Mouse (Mus musculus) kidney, embryonic 16.5 days (tissue): ENCODE measurements around the gene C8g. TPM values are rescaled to one million over a fixed set of nuclear protein-coding genes. Genes with fewer than 3 reads are reported as not detected.

Experiments
- ATAC-seq: fragments of 200-750 bp; cut with Nextera tagmentation; 2 replicates; pipeline ENCODE4 v1.8.0; 2017; ENCODE audit warnings: moderate TSS enrichment; ENCODE audit not compliant: low FRiP score, low TSS enrichment
- H3K27ac ChIP-seq: fragments of 300-500 bp; sonication (generic); 2 replicates; pipeline ENCODE4 v1.5.1; 2014; ENCODE audit warnings: low read length
- H3K27me3 ChIP-seq: fragments of 300-500 bp; sonication (generic); 2 replicates; pipeline ENCODE4 v1.6.1; 2014; ENCODE audit warnings: low read length, control low read depth, mixed read lengths; ENCODE audit not compliant: insufficient read depth
- H3K36me3 ChIP-seq: fragments of 300-500 bp; sonication (generic); 2 replicates; pipeline ENCODE4 v1.6.1; 2014; ENCODE audit warnings: low read length, control low read depth, mixed read lengths; ENCODE audit not compliant: insufficient read depth
- H3K4me1 ChIP-seq: fragments of 300-500 bp; sonication (generic); 2 replicates; pipeline ENCODE4 v1.6.1; 2014; ENCODE audit warnings: low read length, control low read depth, mixed read lengths; ENCODE audit not compliant: insufficient read depth
- H3K4me2 ChIP-seq: fragments of 300-500 bp; sonication (generic); replicated peaks from 2 replicates; pipeline ENCODE4 v1.6.1; 2014; ENCODE audit warnings: low read depth, low read length
- H3K4me3 ChIP-seq: fragments of 300-500 bp; sonication (generic); 2 replicates; pipeline ENCODE4 v1.5.1; 2014; ENCODE audit warnings: mild to moderate bottlenecking, low read length
- H3K9ac ChIP-seq: fragments of 300-500 bp; sonication (generic); replicated peaks from 2 replicates; pipeline ENCODE4 v1.6.1; 2014; ENCODE audit warnings: low read length
- H3K9me3 ChIP-seq: fragments of 300-500 bp; sonication (generic); 2 replicates; pipeline ENCODE4 v1.6.1; 2016; ENCODE audit warnings: low read length, control low read depth
- WGBS: fragments of 180-500 bp; shearing (Covaris S2); extraction: QIAGEN DNeasy Blood & Tissue Kit; methylation state at CpG from one replicate; pipeline ENCODE4 v1.1.7; 2014; 5-methylcytosine and 5-hydroxymethylcytosine counted together
- polyA plus RNA-seq: library from polyadenylated mRNA; unstranded; fragments of >200 nt; fragmentation: Nextera tagmentation; extraction: Ambion mirVana; gene quantifications from 2 replicates; pipeline ENCODE4 v1.2.1, GENCODE M21; 2015

The C8g gene
- polyA plus RNA-seq, 1 experiment from 2014 or later, result 9.5 TPM

DNA sequence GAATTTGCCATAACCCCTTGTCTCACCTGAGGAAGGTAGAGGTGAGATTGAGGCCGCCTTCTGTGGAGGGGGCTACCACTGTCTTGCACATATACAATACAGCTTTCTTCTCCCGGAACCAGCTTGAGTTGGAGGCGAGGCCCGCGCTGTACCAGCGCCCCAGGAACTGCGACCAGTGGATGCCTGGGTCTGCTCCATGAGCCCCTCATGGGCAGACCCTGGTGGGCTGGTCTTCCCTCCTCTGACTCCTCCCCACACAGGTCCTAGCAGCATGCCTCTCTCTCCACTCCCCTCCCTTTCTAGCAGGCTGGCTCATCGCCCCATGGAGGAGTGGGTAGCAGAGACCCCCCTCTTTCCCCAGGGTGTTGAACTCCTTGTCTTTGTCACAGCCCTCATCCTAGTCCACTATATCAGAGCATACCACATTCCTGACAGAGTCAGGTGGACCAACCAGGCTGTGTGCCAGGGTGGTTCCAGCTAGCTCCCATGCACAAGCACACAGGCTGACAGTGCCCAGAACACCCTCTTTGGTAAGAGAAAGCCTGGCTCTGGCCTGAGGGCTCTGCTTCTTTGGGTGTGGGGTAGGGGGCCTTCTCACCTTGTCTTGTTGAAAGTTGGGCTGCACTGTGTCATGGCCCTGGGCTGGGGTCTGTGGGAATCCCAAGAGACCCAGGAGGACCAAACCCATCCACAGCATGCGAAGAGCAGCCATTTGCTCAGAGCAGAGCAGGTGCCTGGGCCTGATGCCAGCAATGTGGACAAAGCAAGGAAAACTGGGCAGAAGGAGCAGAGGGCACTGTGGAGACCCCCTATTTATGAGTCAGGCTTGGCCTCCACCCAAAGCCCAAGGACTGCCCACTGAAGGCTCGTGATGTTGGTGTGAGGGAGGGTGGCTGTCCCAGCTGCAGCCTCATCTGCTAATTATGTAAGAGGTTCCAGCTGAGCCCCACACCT lies 32.3 kb downstream of the C8g start:
- ATAC-seq, result 0 out of 2 replicates have a peak, but pooled peaks have one; percentile 12

GRCm38 (mm10) chr2:25467606-25468303 lies 33.8 kb downstream of the C8g start:
- H3K27ac ChIP-seq, result no peak overlapping the region
- whole genome bisulfite sequencing, result 78% methylated on average over 14 of the region's 14 CpGs
- H3K9ac ChIP-seq, result no peak overlapping the region
- H3K9me3 ChIP-seq, result no peaks in the 10 kb centered on the region
- no peak overlapping the region for H3K4me3 ChIP-seq
- H3K36me3 ChIP-seq, result no peaks in the 10 kb centered on the region
- no peak for ATAC-seq
- no peaks in the 10 kb centered on the region for H3K27me3 ChIP-seq
- no peak overlapping the region for H3K4me2 ChIP-seq
- H3K4me1 ChIP-seq, result peaks cover 10% of the 10 kb centered on the region; the same call in 1 of the 2 replicates

More for the DNA sequence above, 32.3 kb downstream of the C8g start:
- no peaks in the 10 kb centered on the region for H3K27me3 ChIP-seq
- peaks cover 10% of the 10 kb centered on the region; the same call in 1 of the 2 replicates for H3K4me1 ChIP-seq
- 80% methylated on average over 10 of the region's 10 CpGs for WGBS
- H3K9ac ChIP-seq, result no peak overlapping the region
- H3K27ac ChIP-seq, result no peak overlapping the region
- no peak overlapping the region for H3K4me2 ChIP-seq
- no peaks in the 10 kb centered on the region for H3K36me3 ChIP-seq
- H3K4me3 ChIP-seq, result no peak overlapping the region
- no peaks in the 10 kb centered on the region for H3K9me3 ChIP-seq

DNA sequence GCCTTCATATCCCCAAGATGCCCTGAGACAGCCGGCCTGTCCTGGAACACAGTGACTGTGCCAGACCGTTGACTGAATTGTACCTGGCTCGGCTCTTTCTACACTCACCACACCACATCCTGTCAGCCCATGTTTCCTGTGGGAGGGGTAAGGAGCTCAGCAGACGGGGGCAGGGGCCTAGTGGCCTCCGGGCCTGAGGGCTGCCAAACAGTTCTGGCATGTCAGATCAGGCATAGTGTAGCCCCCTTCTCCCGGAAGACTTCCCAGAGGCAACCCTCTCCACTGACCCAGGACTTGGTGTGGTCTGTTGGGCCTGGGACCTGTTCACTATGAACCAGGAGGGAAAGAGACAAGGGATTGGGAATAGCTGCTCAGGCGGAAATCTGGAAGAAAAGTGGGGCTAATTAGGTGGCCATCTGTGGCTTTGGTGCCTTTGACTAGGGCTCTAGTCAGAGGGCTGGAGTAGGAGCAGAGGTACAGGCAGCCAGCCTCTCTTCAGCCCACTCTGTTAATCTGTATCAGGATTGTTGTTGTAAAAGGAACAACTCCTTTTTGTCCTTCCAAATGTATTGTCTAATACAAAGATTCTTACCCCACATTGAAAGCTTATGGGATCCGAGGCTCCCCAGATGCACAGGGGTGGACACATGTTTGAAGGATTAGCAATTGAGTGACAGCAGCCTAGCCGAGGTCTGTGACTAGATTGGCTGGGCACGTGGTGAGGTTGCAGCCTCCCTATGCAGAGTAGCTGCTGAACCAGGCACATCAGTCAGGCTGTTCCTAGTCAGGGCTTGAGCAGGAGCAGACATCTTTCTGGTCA lies 35.5 kb downstream of the C8g start:
- Histone ChIP-seq H3K9me3 (no peaks in the 10 kb centered on the region), H3K4me3 (no peak overlapping the region), H3K27me3 (no peaks in the 10 kb centered on the region), H3K9ac (no peak overlapping the region), H3K4me1 (peaks cover 13% of the 10 kb centered on the region), H3K36me3 (no peaks in the 10 kb centered on the region), H3K4me2 (no peak overlapping the region), H3K27ac (no peak overlapping the region)
- WGBS, result 44% methylated on average over 10 of the region's 10 CpGs
- ATAC-seq, result no peak

- Histone ChIP-seq H3K27me3 (no peaks in the 10 kb centered on the region), H3K4me2 (no peak overlapping the region), H3K9me3 (no peaks in the 10 kb centered on the region), H3K4me1 (peaks cover 15% of the 10 kb centered on the region), H3K27ac (no peak overlapping the region), H3K9ac (no peak overlapping the region), H3K36me3 (no peaks in the 10 kb centered on the region), H3K4me3 (no peak overlapping the region)
- 76% methylated on average over 2 of the region's 2 CpGs for WGBS
- ATAC-seq, result no peak
Observed at GRCm38 (mm10) chr2:25465256-25465655, 36.3 kb downstream of the C8g start.

DNA sequence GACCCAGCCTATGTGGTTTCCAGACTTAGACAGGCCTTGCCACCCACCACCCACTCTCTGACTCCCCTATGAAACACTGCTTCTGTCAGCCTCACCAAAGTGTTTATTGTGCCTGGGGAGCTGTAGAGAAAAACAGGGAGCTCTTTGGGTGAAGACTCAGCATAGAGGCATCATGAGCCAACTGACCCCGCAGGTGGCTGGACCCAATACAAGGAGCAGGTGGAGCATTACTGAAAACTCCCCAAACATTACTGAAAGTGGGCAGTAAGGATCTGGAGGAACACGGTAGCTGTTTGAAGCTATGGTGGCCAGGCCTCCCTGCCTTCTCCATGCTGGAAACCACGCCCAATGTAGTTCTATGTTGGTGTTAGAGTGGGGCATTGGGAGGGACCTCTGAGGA lies 37.9 kb downstream of the C8g start:
- 86% methylated on average over 3 of the region's 3 CpGs for WGBS
- no peak for ATAC-seq
- H3K4me1 ChIP-seq, result peaks cover 20% of the 10 kb centered on the region
- no peak overlapping the region for H3K4me3 ChIP-seq
- H3K27ac ChIP-seq, result no peak overlapping the region
- H3K9ac ChIP-seq, result no peak overlapping the region
- no peak overlapping the region for H3K4me2 ChIP-seq
- H3K27me3 ChIP-seq, result no peaks in the 10 kb centered on the region
- no peaks in the 10 kb centered on the region for H3K9me3 ChIP-seq
- no peaks in the 10 kb centered on the region for H3K36me3 ChIP-seq

- H3K4me1 ChIP-seq, result peaks cover 17% of the 10 kb centered on the region
- 21% methylated on average over 3 of the region's 3 CpGs for whole genome bisulfite sequencing
- H3K27ac ChIP-seq, result peak overlapping the region; percentile 76; the same call in 1 of the 2 replicates
- H3K9ac ChIP-seq, result peak overlapping the region; percentile 85
- no peaks in the 10 kb centered on the region for H3K27me3 ChIP-seq
- H3K36me3 ChIP-seq, result no peaks in the 10 kb centered on the region
- H3K4me3 ChIP-seq, result peak overlapping the region; percentile 85
- ATAC-seq, result no peak
- H3K4me2 ChIP-seq, result peak overlapping the region; percentile 87
- no peaks in the 10 kb centered on the region for H3K9me3 ChIP-seq
Observed at GRCm38 (mm10) chr2:25461407-25461806, 40.1 kb downstream of the C8g start.

- Histone ChIP-seq H3K4me3 (peak within 1 kb of the TSS; percentile 85), H3K36me3 (no peaks in the 10 kb centered on the region), H3K9ac (peak within 1 kb of the TSS; percentile 85), H3K27me3 (no peaks in the 10 kb centered on the region), H3K4me1 (peaks cover 15% of the 10 kb centered on the region), H3K4me2 (peak within 1 kb of the TSS; percentile 87), H3K27ac (peak within 1 kb of the TSS; percentile 90), H3K9me3 (no peaks in the 10 kb centered on the region)
- under 1% methylated on average over 48 of the region's 48 CpGs for WGBS
- ATAC-seq, result peak; percentile 94
Observed at GRCm38 (mm10) chr2:25460551-25461309, 40.8 kb downstream of the C8g start, which contains the start of gene Paxx. TSS of gene Paxx (minus strand) at chr2:25461094.

DNA sequence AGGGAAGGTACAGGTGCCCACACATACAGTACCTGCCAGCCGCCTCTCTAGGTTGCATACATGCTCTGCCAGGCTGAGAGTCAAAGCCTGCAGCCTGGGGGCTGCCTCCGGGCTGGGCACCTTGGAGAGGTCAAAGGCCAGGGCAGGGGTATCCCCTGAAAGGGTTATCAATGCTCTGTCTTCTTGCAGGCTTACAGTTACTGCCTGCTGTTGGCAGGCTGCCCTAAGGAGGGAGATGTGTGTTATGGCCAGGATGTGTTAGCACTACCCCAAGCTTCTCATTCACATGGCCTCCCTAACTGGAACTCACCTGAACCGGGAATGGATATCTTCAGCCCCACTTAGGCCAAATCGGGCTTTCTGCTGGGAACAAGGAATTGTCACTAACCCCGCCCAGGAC lies 41.4 kb downstream of the C8g start:
- H3K4me1 ChIP-seq, result peaks cover 13% of the 10 kb centered on the region
- H3K36me3 ChIP-seq, result no peaks in the 10 kb centered on the region
- H3K27me3 ChIP-seq, result no peaks in the 10 kb centered on the region
- peak; percentile 4; the same call in 1 of the 2 replicates for ATAC-seq
- peak overlapping the region; percentile 90 for H3K27ac ChIP-seq
- 33% methylated on average over 5 of the region's 5 CpGs for WGBS
- peak overlapping the region; percentile 85 for H3K9ac ChIP-seq
- H3K4me3 ChIP-seq, result peak overlapping the region; percentile 85
- no peaks in the 10 kb centered on the region for H3K9me3 ChIP-seq
- H3K4me2 ChIP-seq, result peak overlapping the region; percentile 87

- H3K9ac ChIP-seq, result no peak overlapping the region
- H3K27me3 ChIP-seq, result no peaks in the 10 kb centered on the region
- 73% methylated on average over 5 of the region's 5 CpGs for WGBS
- no peak overlapping the region for H3K27ac ChIP-seq
- H3K36me3 ChIP-seq, result no peaks in the 10 kb centered on the region
- no peaks in the 10 kb centered on the region for H3K9me3 ChIP-seq
- H3K4me2 ChIP-seq, result no peak overlapping the region
- H3K4me3 ChIP-seq, result no peak overlapping the region
- ATAC-seq, result no peak
- H3K4me1 ChIP-seq, result peaks cover 13% of the 10 kb centered on the region
Observed at GRCm38 (mm10) chr2:25458911-25459310, 42.6 kb downstream of the C8g start.
